Comparison of ENCODE assay signal across 14 mouse cellular contexts in the genomic region with DNA sequence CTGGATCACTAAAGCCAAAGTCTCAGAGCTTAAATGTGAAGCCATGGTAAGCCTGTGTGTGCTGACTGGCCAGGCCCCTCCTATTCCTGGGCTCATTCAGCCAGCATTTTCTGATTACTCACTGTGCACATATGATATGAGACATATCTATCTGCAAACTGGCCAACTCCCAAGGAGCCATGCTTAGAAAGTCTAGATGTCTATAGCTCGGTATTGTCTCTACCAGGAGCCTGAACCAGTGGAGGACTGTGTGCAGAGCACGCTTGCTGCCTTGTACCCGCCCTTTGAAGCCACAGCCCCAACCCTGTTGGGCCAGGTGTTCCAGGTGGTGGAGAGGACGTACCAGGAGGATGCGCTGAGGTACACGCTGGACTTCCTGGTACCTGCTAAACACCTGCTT. TPM values are rescaled to one million over a fixed set of nuclear protein-coding genes. Genes with fewer than 3 reads are reported as not detected.
DNase-seq lines count a peak whose midpoint lies in the region; ATAC-seq and TF ChIP-seq lines count a peak whose summit lies in the region.
"Had no signal": no experiment of that assay in that cellular context is flagged by ENCODE, and none has a peak within 500 bp of the region (broad histone marks: within the 10 kb centered on the region; RNA-seq: fewer than 3 reads in every experiment).

No protein-coding gene starts in this region.

- no peak for ATAC-seq in hindbrain, embryonic 13.5 days (ENCODE audit: low FRiP score)
- ATAC-seq in hindbrain, embryonic 12.5 days (ENCODE audit: low FRiP score): no peak
- ATAC-seq in G1E (ENCODE audit: extremely low read depth, insufficient number of reproducible peaks, low FRiP score, poor library complexity, severe bottlenecking): no peak
- ATAC-seq in embryonic facial prominence, embryonic 13.5 days (ENCODE audit: insufficient number of reproducible peaks, insufficient read depth, low FRiP score, low TSS enrichment, low read depth): no peak
- ATAC-seq in liver, embryonic 13.5 days (ENCODE audit: low read depth): peak; percentile 76
- ATAC-seq in megakaryocyte, adult 5-6 weeks (ENCODE audit: poor library complexity, severe bottlenecking): no peak
- ATAC-seq: forebrain, embryonic 15.5 days had no signal

- peaks cover 48% of the 10 kb centered on the region for H3K4me1 ChIP-seq in hindbrain, embryonic 13.5 days (replicated peaks)
- peaks cover 28% of the 10 kb centered on the region for H3K4me1 ChIP-seq in hindbrain, embryonic 12.5 days
- H3K4me1 ChIP-seq in G1E (ENCODE audit: insufficient read depth, low read depth, low read length): peaks cover 56% of the 10 kb centered on the region
- H3K4me1 ChIP-seq in embryonic facial prominence, embryonic 13.5 days: peaks cover 39% of the 10 kb centered on the region
- H3K4me1 ChIP-seq in liver, embryonic 13.5 days (replicated peaks): peaks cover 68% of the 10 kb centered on the region

- no peak for TF ChIP-seq CTCF in G1E (IDR thresholded peaks at IDR 0.05; ENCODE audit: low read depth, low read length)

- no peak overlapping the region for H3K27ac ChIP-seq in hindbrain, embryonic 13.5 days
- H3K27ac ChIP-seq in hindbrain, embryonic 12.5 days: no peak overlapping the region
- H3K27ac ChIP-seq in embryonic facial prominence, embryonic 13.5 days: no peak overlapping the region
- H3K27ac ChIP-seq in liver, embryonic 13.5 days: peak overlapping the region; percentile 91

- no peaks in the 10 kb centered on the region for H3K27me3 ChIP-seq in hindbrain, embryonic 13.5 days
- H3K27me3 ChIP-seq in hindbrain, embryonic 12.5 days: no peaks in the 10 kb centered on the region
- H3K27me3 ChIP-seq in G1E (ENCODE audit: insufficient read depth, low read length): 0 out of 2 replicates have a peak, but pooled peaks cover 2% of the 10 kb centered on the region
- H3K27me3 ChIP-seq in embryonic facial prominence, embryonic 13.5 days: no peaks in the 10 kb centered on the region
- peaks cover 6% of the 10 kb centered on the region; the same call in 1 of the 2 replicates for H3K27me3 ChIP-seq in liver, embryonic 13.5 days
- H3K27me3 ChIP-seq: forebrain, embryonic 15.5 days had no signal

- no peak overlapping the region for H3K4me3 ChIP-seq in hindbrain, embryonic 13.5 days
- H3K4me3 ChIP-seq in hindbrain, embryonic 12.5 days: no peak overlapping the region
- H3K4me3 ChIP-seq in G1E (ENCODE audit: low read depth, low read length): peak overlapping the region; percentile 43; the same call in 1 of the 2 replicates
- no peak overlapping the region for H3K4me3 ChIP-seq in embryonic facial prominence, embryonic 13.5 days
- peak overlapping the region; percentile 73; the same call in 1 of the 2 replicates for H3K4me3 ChIP-seq in liver, embryonic 13.5 days (replicated peaks)

- 0 out of 2 replicates have a peak overlapping the region, but pooled peaks have one; percentile 30 for H3K9ac ChIP-seq in hindbrain, embryonic 13.5 days
- H3K9ac ChIP-seq in hindbrain, embryonic 12.5 days: no peak overlapping the region
- H3K9ac ChIP-seq in embryonic facial prominence, embryonic 13.5 days: no peak overlapping the region
- peak overlapping the region; percentile 81 for H3K9ac ChIP-seq in liver, embryonic 13.5 days
- H3K9ac ChIP-seq: forebrain, embryonic 15.5 days had no signal

- no peak for DNase-seq in G1E (ENCODE audit: low spot score)
- peak; percentile 52 for DNase-seq in liver, embryonic 13.5 days
- no peak for DNase-seq in urinary bladder, postnatal 36 days (ENCODE audit: low spot score in 2 of 2)
- DNase-seq in left cerebral cortex, adult 11 months (ENCODE audit: low spot score): no peak
- DNase-seq: adrenal gland, adult 8-10 months; retina, postnatal 1 day had no signal

- peaks cover 52% of the 10 kb centered on the region for H3K36me3 ChIP-seq in hindbrain, embryonic 13.5 days
- H3K36me3 ChIP-seq in hindbrain, embryonic 12.5 days: peaks cover 47% of the 10 kb centered on the region
- H3K36me3 ChIP-seq in G1E (replicated peaks): peaks cover 35% of the 10 kb centered on the region
- peaks cover 55% of the 10 kb centered on the region for H3K36me3 ChIP-seq in embryonic facial prominence, embryonic 13.5 days
- peaks cover 39% of the 10 kb centered on the region for H3K36me3 ChIP-seq in liver, embryonic 13.5 days

- H3K4me2 ChIP-seq in hindbrain, embryonic 13.5 days: no peak overlapping the region
- no peak overlapping the region for H3K4me2 ChIP-seq in hindbrain, embryonic 12.5 days (replicated peaks)
- H3K4me2 ChIP-seq in embryonic facial prominence, embryonic 13.5 days: peak overlapping the region; percentile 84; the same call in 1 of the 2 replicates
- peak overlapping the region; percentile 97 for H3K4me2 ChIP-seq in liver, embryonic 13.5 days

- 92% methylated on average over 6 of the region's 6 CpGs for WGBS in hindbrain, embryonic 13.5 days
- 93% methylated on average over 6 of the region's 6 CpGs for WGBS in hindbrain, embryonic 12.5 days
- 89% methylated on average over 6 of the region's 6 CpGs for WGBS in embryonic facial prominence, embryonic 13.5 days
- WGBS in liver, embryonic 13.5 days (ENCODE audit: insufficient replicate concordance): 53% methylated on average over 6 of the region's 6 CpGs

- H3K9me3 ChIP-seq in hindbrain, embryonic 13.5 days: no peaks in the 10 kb centered on the region
- H3K9me3 ChIP-seq in hindbrain, embryonic 12.5 days (replicated peaks): no peaks in the 10 kb centered on the region
- no peaks in the 10 kb centered on the region for H3K9me3 ChIP-seq in G1E (replicated peaks)
- no peaks in the 10 kb centered on the region for H3K9me3 ChIP-seq in embryonic facial prominence, embryonic 13.5 days
- H3K9me3 ChIP-seq in liver, embryonic 13.5 days (replicated peaks): no peaks in the 10 kb centered on the region
- H3K9me3 ChIP-seq: forebrain, embryonic 15.5 days had no signal

RNA-seq across cellular contexts. Expression of gene Arhgef40, which starts 2.7 kb away (rescaled TPM):
- polyA plus RNA-seq in hindbrain, embryonic 13.5 days (2015; fragmentation: Nextera tagmentation; extraction: Ambion mirVana): 76.8 and 83.1 TPM in 2 replicates
- polyA plus RNA-seq in hindbrain, embryonic 12.5 days (2016; fragmentation: Nextera tagmentation; extraction: Ambion mirVana): 126 and 133 TPM in 2 replicates
- 33.9 and 37.5 TPM in 2 replicates for total RNA-seq in G1E (2014; fragmentation: Nextera tagmentation)
- total RNA-seq in G1E (2017): 3.1 and 3.4 TPM in 2 replicates
- 30.3 and 32.2 TPM in 2 replicates for polyA plus RNA-seq in G1E (2012)
- 165 and 167 TPM in 2 replicates for polyA plus RNA-seq in embryonic facial prominence, embryonic 13.5 days (2015; fragmentation: Nextera tagmentation; extraction: Ambion mirVana)
- polyA plus RNA-seq in liver, embryonic 13.5 days (2015; fragmentation: Nextera tagmentation; extraction: Ambion mirVana): 16.5 and 19.7 TPM in 2 replicates
- 1.7 and 2.6 TPM in 2 replicates for total RNA-seq in megakaryocyte, adult 5-6 weeks (2015)
- total RNA-seq in megakaryocyte, adult 5-6 weeks (2017): 2.2 and 5.1 TPM in 2 replicates

RNA-seq across cellular contexts. Expression of gene Tmem253, which starts 28.3 kb away (rescaled TPM):
- polyA plus RNA-seq in hindbrain, embryonic 13.5 days (2015; fragmentation: Nextera tagmentation; extraction: Ambion mirVana): 0.79 and 0.84 TPM in 2 replicates
- polyA plus RNA-seq in hindbrain, embryonic 12.5 days (2016; fragmentation: Nextera tagmentation; extraction: Ambion mirVana): 0.59 and 1.6 TPM in 2 replicates
- total RNA-seq in G1E (2014; fragmentation: Nextera tagmentation) (0.58 and 2.5 TPM in 2 replicates), G1E (2017) (0.12 and 0.27 TPM in 2 replicates)
- polyA plus RNA-seq in G1E (2012): 0.19 and 0.29 TPM in 2 replicates
- 0.44 and 1.1 TPM in 2 replicates for polyA plus RNA-seq in embryonic facial prominence, embryonic 13.5 days (2015; fragmentation: Nextera tagmentation; extraction: Ambion mirVana)
- polyA plus RNA-seq in liver, embryonic 13.5 days (2015; fragmentation: Nextera tagmentation; extraction: Ambion mirVana): 0.09 and 0.20 TPM in 2 replicates
- not detected in 2 replicates for total RNA-seq in megakaryocyte, adult 5-6 weeks (2015)
- total RNA-seq in megakaryocyte, adult 5-6 weeks (2017): not detected in 2 replicates

RNA-seq across cellular contexts. Expression of gene Zfp219, which starts 33.4 kb away (rescaled TPM):
- polyA plus RNA-seq in hindbrain, embryonic 13.5 days (2015; fragmentation: Nextera tagmentation; extraction: Ambion mirVana): 30.5 and 33.1 TPM in 2 replicates
- polyA plus RNA-seq in hindbrain, embryonic 12.5 days (2016; fragmentation: Nextera tagmentation; extraction: Ambion mirVana): 64.4 and 71.7 TPM in 2 replicates
- total RNA-seq in G1E (2014; fragmentation: Nextera tagmentation): 28.1 and 29.6 TPM in 2 replicates
- 16.4 and 16.9 TPM in 2 replicates for total RNA-seq in G1E (2017)
- polyA plus RNA-seq in G1E (2012): 83.1 and 97.0 TPM in 2 replicates
- polyA plus RNA-seq in embryonic facial prominence, embryonic 13.5 days (2015; fragmentation: Nextera tagmentation; extraction: Ambion mirVana): 31.1 and 36.0 TPM in 2 replicates
- polyA plus RNA-seq in liver, embryonic 13.5 days (2015; fragmentation: Nextera tagmentation; extraction: Ambion mirVana): 10.1 and 10.5 TPM in 2 replicates
- total RNA-seq in megakaryocyte, adult 5-6 weeks (2015): 3.7 and 4.4 TPM in 2 replicates
- total RNA-seq in megakaryocyte, adult 5-6 weeks (2017): 4.7 and 5.1 TPM in 2 replicates

RNA-seq across cellular contexts. Expression of gene Olfr221, which starts 55.1 kb away (rescaled TPM):
- not detected in 2 replicates for polyA plus RNA-seq in hindbrain, embryonic 13.5 days (2015; fragmentation: Nextera tagmentation; extraction: Ambion mirVana)
- polyA plus RNA-seq in hindbrain, embryonic 12.5 days (2016; fragmentation: Nextera tagmentation; extraction: Ambion mirVana): not detected in 2 replicates
- total RNA-seq in G1E (2014; fragmentation: Nextera tagmentation): not detected in 2 replicates
- 0.16 and 0.23 TPM in 2 replicates for total RNA-seq in G1E (2017)
- polyA plus RNA-seq in G1E (2012): not detected in 2 replicates
- polyA plus RNA-seq in embryonic facial prominence, embryonic 13.5 days (2015; fragmentation: Nextera tagmentation; extraction: Ambion mirVana): not detected in 2 replicates
- polyA plus RNA-seq in liver, embryonic 13.5 days (2015; fragmentation: Nextera tagmentation; extraction: Ambion mirVana): not detected in 2 replicates
- total RNA-seq in megakaryocyte, adult 5-6 weeks (2015): not detected in 2 replicates
- not detected in 2 replicates for total RNA-seq in megakaryocyte, adult 5-6 weeks (2017)
- total RNA-seq: adrenal gland, adult 8-10 months; heart, adult 2 months had no signal
- polyA plus RNA-seq: forebrain, embryonic 15.5 days; heart, adult 2 months; large intestine, adult 2 months; limb, embryonic 14.5 days had no signal

Comparison
In these comparisons a context has a peak if more than half of its experiments do, and no peak if none do; other contexts are left out.
1. H3K9ac ChIP-seq: peak in hindbrain, embryonic 13.5 days (single experiment) and liver, embryonic 13.5 days (single experiment); none in hindbrain, embryonic 12.5 days (single experiment) and embryonic facial prominence, embryonic 13.5 days (single experiment).
2. H3K4me2 ChIP-seq: peak in embryonic facial prominence, embryonic 13.5 days (single experiment) and liver, embryonic 13.5 days (single experiment); none in hindbrain, embryonic 13.5 days (single experiment) and hindbrain, embryonic 12.5 days (single experiment).
3. H3K4me3 ChIP-seq: peak in G1E (single experiment) and liver, embryonic 13.5 days (single experiment); none in hindbrain, embryonic 13.5 days (single experiment), hindbrain, embryonic 12.5 days (single experiment) and embryonic facial prominence, embryonic 13.5 days (single experiment).